Mouse (Mus musculus): ENCODE measurements around the gene Fstl4. TPM values are rescaled to one million over a fixed set of nuclear protein-coding genes. Genes with fewer than 3 reads are reported as not detected.

Fstl4 gene
- polyA plus RNA-seq, 1 experiment from 2014 or later: 5.7 TPM

GRCm38 (mm10) chr11:53210876-53211275, 446.4 kb downstream of the Fstl4 start:
- WGBS: 77% methylated on average over 9 of the region's 9 CpGs
- no peak overlapping the region for H3K4me2 ChIP-seq (replicated peaks; ENCODE audit: low read depth)
- no peak for TF ChIP-seq CTCF (IDR thresholded peaks at IDR 0.05; ENCODE audit: low read depth)
- H3K27me3 ChIP-seq (replicated peaks; ENCODE audit: control insufficient read depth, insufficient read depth, low read length): no peaks in the 10 kb centered on the region
- no peaks in the 10 kb centered on the region for H3K9me3 ChIP-seq (ENCODE audit: control insufficient read depth)
- H3K36me3 ChIP-seq (ENCODE audit: control insufficient read depth, insufficient read depth): no peaks in the 10 kb centered on the region
- no peak overlapping the region for H3K4me3 ChIP-seq (ENCODE audit: low read depth, low read length)
- H3K27ac ChIP-seq (ENCODE audit: low read depth, low read length): no peak overlapping the region
- ATAC-seq: no peak
- no peaks in the 10 kb centered on the region for H3K4me1 ChIP-seq (replicated peaks; ENCODE audit: control insufficient read depth, insufficient read depth, low read length)
- no peak overlapping the region for H3K9ac ChIP-seq (ENCODE audit: low read depth, low read length)

- H3K9ac ChIP-seq (ENCODE audit: low read depth, low read length): no peak overlapping the region
- no peak overlapping the region for H3K27ac ChIP-seq (ENCODE audit: low read depth, low read length)
- WGBS: 81% methylated on average over 3 of the region's 3 CpGs
- ATAC-seq: no peak
- TF ChIP-seq CTCF (IDR thresholded peaks at IDR 0.05; ENCODE audit: low read depth): no peak
- H3K4me1 ChIP-seq (replicated peaks; ENCODE audit: control insufficient read depth, insufficient read depth, low read length): no peaks in the 10 kb centered on the region
- H3K36me3 ChIP-seq (ENCODE audit: control insufficient read depth, insufficient read depth): no peaks in the 10 kb centered on the region
- no peak overlapping the region for H3K4me2 ChIP-seq (replicated peaks; ENCODE audit: low read depth)
- H3K4me3 ChIP-seq (ENCODE audit: low read depth, low read length): no peak overlapping the region
- H3K27me3 ChIP-seq (replicated peaks; ENCODE audit: control insufficient read depth, insufficient read depth, low read length): no peaks in the 10 kb centered on the region
- H3K9me3 ChIP-seq (ENCODE audit: control insufficient read depth): no peaks in the 10 kb centered on the region
Measured at GRCm38 (mm10) chr11:53229011-53229410, 464.6 kb downstream of the Fstl4 start.

GRCm38 (mm10) chr11:53231836-53232235, 467.4 kb downstream of the Fstl4 start:
- 87% methylated on average over 5 of the region's 5 CpGs for WGBS
- H3K9ac ChIP-seq (ENCODE audit: low read depth, low read length): no peak overlapping the region
- no peaks in the 10 kb centered on the region for H3K4me1 ChIP-seq (replicated peaks; ENCODE audit: control insufficient read depth, insufficient read depth, low read length)
- H3K27ac ChIP-seq (ENCODE audit: low read depth, low read length): no peak overlapping the region
- no peak overlapping the region for H3K4me2 ChIP-seq (replicated peaks; ENCODE audit: low read depth)
- no peak overlapping the region for H3K4me3 ChIP-seq (ENCODE audit: low read depth, low read length)
- no peaks in the 10 kb centered on the region for H3K9me3 ChIP-seq (ENCODE audit: control insufficient read depth)
- TF ChIP-seq CTCF (IDR thresholded peaks at IDR 0.05; ENCODE audit: low read depth): no peak
- no peak for ATAC-seq
- no peaks in the 10 kb centered on the region for H3K36me3 ChIP-seq (ENCODE audit: control insufficient read depth, insufficient read depth)
- H3K27me3 ChIP-seq (replicated peaks; ENCODE audit: control insufficient read depth, insufficient read depth, low read length): no peaks in the 10 kb centered on the region

GRCm38 (mm10) chr11:53233590-53233989, 469.2 kb downstream of the Fstl4 start:
- no peaks in the 10 kb centered on the region for H3K4me1 ChIP-seq (replicated peaks; ENCODE audit: control insufficient read depth, insufficient read depth, low read length)
- no peak overlapping the region for H3K27ac ChIP-seq (ENCODE audit: low read depth, low read length)
- H3K4me3 ChIP-seq (ENCODE audit: low read depth, low read length): no peak overlapping the region
- no peaks in the 10 kb centered on the region for H3K36me3 ChIP-seq (ENCODE audit: control insufficient read depth, insufficient read depth)
- no peak overlapping the region for H3K9ac ChIP-seq (ENCODE audit: low read depth, low read length)
- no peaks in the 10 kb centered on the region for H3K27me3 ChIP-seq (replicated peaks; ENCODE audit: control insufficient read depth, insufficient read depth, low read length)
- TF ChIP-seq CTCF (IDR thresholded peaks at IDR 0.05; ENCODE audit: low read depth): no peak
- H3K9me3 ChIP-seq (ENCODE audit: control insufficient read depth): 0 out of 2 replicates have a peak, but pooled peaks cover 3% of the 10 kb centered on the region
- ATAC-seq: no peak
- WGBS: 55% methylated on average over 9 of the region's 9 CpGs
- no peak overlapping the region for H3K4me2 ChIP-seq (replicated peaks; ENCODE audit: low read depth)
